Comparison of ENCODE assay signal across 9 mouse cellular contexts in genomic region chr10:17631817-17632216, GRCm38 (mm10).
A peak's percentile ranks its signal among the peaks of the same experiment; 100 is the strongest.
DNase-seq lines count a peak whose midpoint lies in the region; ATAC-seq and TF ChIP-seq lines count a peak whose summit lies in the region.
"Had no signal": no experiment of that assay in that cellular context is flagged by ENCODE, and none has a peak within 500 bp of the region (broad histone marks: within the 10 kb centered on the region; RNA-seq: fewer than 3 reads in every experiment).

No protein-coding gene starts in this region.

- TF ChIP-seq CTCF in thymus, adult 2 months (IDR thresholded peaks at IDR 0.05; ENCODE audit: borderline replicate concordance, control insufficient read depth, extremely low read depth, insufficient read depth, low read length, poor library complexity), result no peak

- peaks cover 6% of the 10 kb centered on the region; the same call in 1 of the 2 replicates for H3K4me1 ChIP-seq in heart, embryonic 13.5 days
- H3K4me1 ChIP-seq in forebrain, embryonic 12.5 days, result peaks cover 24% of the 10 kb centered on the region
- peaks cover 17% of the 10 kb centered on the region for H3K4me1 ChIP-seq in neural tube, embryonic 13.5 days (replicated peaks)
- no peaks in the 10 kb centered on the region for H3K4me1 ChIP-seq in thymus, adult 2 months (replicated peaks; ENCODE audit: control insufficient read depth, insufficient read depth, low read length)

- H3K4me3 ChIP-seq in heart, embryonic 13.5 days, result no peak overlapping the region
- no peak overlapping the region for H3K4me3 ChIP-seq in forebrain, embryonic 12.5 days (replicated peaks)
- H3K4me3 ChIP-seq in neural tube, embryonic 13.5 days, result no peak overlapping the region
- no peak overlapping the region for H3K4me3 ChIP-seq in thymus, adult 2 months (ENCODE audit: control insufficient read depth, insufficient read depth, low read length)

- WGBS in heart, embryonic 13.5 days, result 40% methylated on average over 5 of the region's 5 CpGs
- WGBS in forebrain, embryonic 12.5 days, result 32% methylated on average over 5 of the region's 5 CpGs
- WGBS in neural tube, embryonic 13.5 days, result 17% methylated on average over 5 of the region's 5 CpGs
- WGBS in thymus, adult 2 months, result 74% methylated on average over 5 of the region's 5 CpGs

- no peak for DNase-seq in heart, postnatal 10 days
- peak; percentile 66 for DNase-seq in kidney, postnatal 10 days
- DNase-seq in thymus, adult 2 months, result no peak
- no peak for DNase-seq in gastrocnemius, postnatal 10 days
- DNase-seq in heart, postnatal 25 days (ENCODE audit: low spot score), result no peak

- no peaks in the 10 kb centered on the region for H3K9me3 ChIP-seq in heart, embryonic 13.5 days
- no peaks in the 10 kb centered on the region for H3K9me3 ChIP-seq in forebrain, embryonic 12.5 days
- no peaks in the 10 kb centered on the region for H3K9me3 ChIP-seq in neural tube, embryonic 13.5 days

- no peak for TF ChIP-seq POLR2A in thymus, adult 2 months (IDR thresholded peaks at IDR 0.05; ENCODE audit: control insufficient read depth, extremely low read depth, insufficient read depth, low read length, poor library complexity)

- intact Hi-C loops in heart, postnatal 10 days (cut with DNase I), result no loop called here
- intact Hi-C loops in heart, postnatal 25 days (cut with DNase I), result no loop called here

- no peak for ATAC-seq in heart, embryonic 13.5 days (ENCODE audit: extremely low read depth, insufficient number of reproducible peaks, low FRiP score, low TSS enrichment)
- peak; percentile 66 for ATAC-seq in forebrain, embryonic 12.5 days (ENCODE audit: low FRiP score)
- peak; percentile 65; the same call in 1 of the 2 replicates for ATAC-seq in neural tube, embryonic 13.5 days (ENCODE audit: low read depth)

- H3K4me2 ChIP-seq in heart, embryonic 13.5 days, result peak overlapping the region; percentile 32; the same call in 1 of the 2 replicates
- H3K4me2 ChIP-seq in forebrain, embryonic 12.5 days, result peak overlapping the region; percentile 13; the same call in 1 of the 2 replicates
- H3K4me2 ChIP-seq in neural tube, embryonic 13.5 days, result peak overlapping the region; percentile 32

- no peak overlapping the region for H3K9ac ChIP-seq in heart, embryonic 13.5 days
- H3K9ac ChIP-seq in forebrain, embryonic 12.5 days, result no peak overlapping the region
- H3K9ac ChIP-seq in neural tube, embryonic 13.5 days, result no peak overlapping the region
- H3K9ac ChIP-seq: liver, embryonic 14.5 days had no signal

- no peak overlapping the region for H3K27ac ChIP-seq in heart, embryonic 13.5 days (replicated peaks)
- peak overlapping the region; percentile 63 for H3K27ac ChIP-seq in forebrain, embryonic 12.5 days
- peak overlapping the region; percentile 64; the same call in 1 of the 2 replicates for H3K27ac ChIP-seq in neural tube, embryonic 13.5 days (replicated peaks)
- no peak overlapping the region for H3K27ac ChIP-seq in thymus, adult 2 months (ENCODE audit: control insufficient read depth, insufficient read depth, low read length)
- H3K27ac ChIP-seq: liver, embryonic 14.5 days had no signal

- H3K27me3 ChIP-seq in heart, embryonic 13.5 days (replicated peaks), result no peaks in the 10 kb centered on the region
- H3K27me3 ChIP-seq in forebrain, embryonic 12.5 days, result no peaks in the 10 kb centered on the region
- H3K27me3 ChIP-seq in neural tube, embryonic 13.5 days, result no peaks in the 10 kb centered on the region
- no peaks in the 10 kb centered on the region for H3K27me3 ChIP-seq in thymus, adult 2 months (ENCODE audit: control insufficient read depth, insufficient read depth, low read length)

- no peaks in the 10 kb centered on the region for H3K36me3 ChIP-seq in heart, embryonic 13.5 days
- H3K36me3 ChIP-seq in forebrain, embryonic 12.5 days (replicated peaks), result no peaks in the 10 kb centered on the region
- H3K36me3 ChIP-seq in neural tube, embryonic 13.5 days, result no peaks in the 10 kb centered on the region
- H3K36me3 ChIP-seq in thymus, adult 2 months (ENCODE audit: control insufficient read depth, insufficient read depth, low read length), result no peaks in the 10 kb centered on the region

Comparison
In these comparisons a context has a peak if more than half of its experiments do, and no peak if none do; other contexts are left out.
1. H3K27ac ChIP-seq: peak in forebrain, embryonic 12.5 days (single experiment) and neural tube, embryonic 13.5 days (single experiment); none in heart, embryonic 13.5 days (single experiment) and thymus, adult 2 months (single experiment).
2. Peak in every context shown above with its lines, with median percentiles within 50 percentile points of each other: H3K4me2 ChIP-seq.